Mouse (Mus musculus) brown adipose tissue, adult 24 weeks (tissue): ENCODE measurements around the gene Dnajb1. TPM values are rescaled to one million over a fixed set of nuclear protein-coding genes. Genes with fewer than 3 reads are reported as not detected.
"Not testable (repeated sequence)": the region's sequence is repeated elsewhere in the genome, so short reads cannot be mapped to it uniquely, and the experiment has no call there.

ENCODE experiments used
- H3K27ac ChIP-seq: fragments of 200-500 bp; replicated peaks from 2 replicates; pipeline ENCODE4 v1.5.1; 2012; ENCODE audit warnings: low read depth, mild to moderate bottlenecking, low read length
- H3K4me1 ChIP-seq: fragments of 200-500 bp; 2 replicates; pipeline ENCODE4 v1.6.1; 2012; ENCODE audit warnings: low read length, mixed read lengths; ENCODE audit not compliant: control insufficient read depth, insufficient read depth, insufficient read length
- H3K4me3 ChIP-seq: fragments of 200-500 bp; 2 replicates; pipeline ENCODE4 v1.5.1; 2012; ENCODE audit warnings: low read depth, mild to moderate bottlenecking, low read length, moderate library complexity; ENCODE audit not compliant: insufficient read depth
- polyA plus RNA-seq: library from polyadenylated mRNA; stranded (reverse); fragments of >200 nt; gene quantifications from 2 replicates; pipeline ENCODE4 v1.2.4, GENCODE M21; 2012; ENCODE audit not compliant: missing spikeins, insufficient read depth, insufficient read length

The Dnajb1 gene
- polyA plus RNA-seq = 25.0 and 50.3 TPM in 2 replicates

- Histone ChIP-seq H3K4me3 (peak within 1 kb of the TSS; percentile 79), H3K4me1 (peaks cover 6% of the 10 kb centered on the region; the same call in 1 of the 2 replicates), H3K27ac (peak within 1 kb of the TSS; percentile 91)
Observed at GRCm38 (mm10) chr8:83607661-83608397, at the start of gene Dnajb1, which contains the start of gene Tecr. Dnajb1 (plus strand) TSS chr8:83608193. Tecr (minus strand) TSS chr8:83607971.

- Histone ChIP-seq H3K27ac (no peak overlapping the region), H3K4me3 (no peak overlapping the region), H3K4me1 (peaks cover 3% of the 10 kb centered on the region)
Observed at GRCm38 (mm10) chr8:83562669-83563068, 45.3 kb upstream of the Dnajb1 start.

GRCm38 (mm10) chr8:83563246-83563645 is 44.7 kb upstream of the Dnajb1 start:
- H3K27ac ChIP-seq = no peak overlapping the region
- no peak overlapping the region for H3K4me3 ChIP-seq
- H3K4me1 ChIP-seq = peaks cover 9% of the 10 kb centered on the region

GRCm38 (mm10) chr8:83565731-83566375 is 42.1 kb upstream of the Dnajb1 start:
- Histone ChIP-seq H3K4me1 (peaks cover 17% of the 10 kb centered on the region), H3K27ac (no peak overlapping the region), H3K4me3 (no peak overlapping the region)

GRCm38 (mm10) chr8:83566469-83567395 is 41.3 kb upstream of the Dnajb1 start, which contains the start of gene Ndufb7:
Ndufb7 (plus strand) TSS chr8:83566671.
- H3K4me1 ChIP-seq = peaks cover 17% of the 10 kb centered on the region
- peak within 1 kb of the TSS; percentile 75 for H3K4me3 ChIP-seq
- H3K27ac ChIP-seq = peak within 1 kb of the TSS; percentile 97

- Histone ChIP-seq H3K4me3 (peak overlapping the region; percentile 75), H3K27ac (peak overlapping the region; percentile 97; the same call in 1 of the 2 replicates), H3K4me1 (peaks cover 17% of the 10 kb centered on the region)
Observed at GRCm38 (mm10) chr8:83567668-83568067, 40.3 kb upstream of the Dnajb1 start.

- Histone ChIP-seq H3K27ac (no peak overlapping the region), H3K4me3 (peak overlapping the region; percentile 75)
Observed at GRCm38 (mm10) chr8:83568128-83568527, 39.9 kb upstream of the Dnajb1 start.

GRCm38 (mm10) chr8:83568755-83569154 is 39.2 kb upstream of the Dnajb1 start:
- H3K27ac ChIP-seq = peak overlapping the region; percentile 15; the same call in 1 of the 2 replicates

More at GRCm38 (mm10) chr8:83568128-83568527, 39.9 kb upstream of the Dnajb1 start:
- peaks cover 17% of the 10 kb centered on the region for H3K4me1 ChIP-seq

GRCm38 (mm10) chr8:83569165-83569564 is 38.8 kb upstream of the Dnajb1 start:
- Histone ChIP-seq H3K4me1 (peaks cover 17% of the 10 kb centered on the region), H3K4me3 (no peak overlapping the region), H3K27ac (0 out of 2 replicates have a peak overlapping the region, but pooled peaks have one; percentile 15)

More at GRCm38 (mm10) chr8:83568755-83569154, 39.2 kb upstream of the Dnajb1 start:
- Histone ChIP-seq H3K4me1 (peaks cover 17% of the 10 kb centered on the region), H3K4me3 (no peak overlapping the region)

- H3K27ac ChIP-seq = no peak overlapping the region
- H3K4me3 ChIP-seq = no peak overlapping the region
- H3K4me1 ChIP-seq = peaks cover 25% of the 10 kb centered on the region
Observed at GRCm38 (mm10) chr8:83570272-83571000, 37.6 kb upstream of the Dnajb1 start.

GRCm38 (mm10) chr8:83571001-83571340 is 37.0 kb upstream of the Dnajb1 start:
- H3K4me3 ChIP-seq, H3K27ac ChIP-seq: not testable (repeated sequence)
- peaks cover 29% of the 10 kb centered on the region for H3K4me1 ChIP-seq

GRCm38 (mm10) chr8:83571791-83572190 is 36.2 kb upstream of the Dnajb1 start:
- peaks cover 35% of the 10 kb centered on the region for H3K4me1 ChIP-seq
- H3K4me3 ChIP-seq = no peak overlapping the region
- H3K27ac ChIP-seq = no peak overlapping the region

- no peak overlapping the region for H3K27ac ChIP-seq
- H3K4me3 ChIP-seq = no peak overlapping the region
- peaks cover 39% of the 10 kb centered on the region for H3K4me1 ChIP-seq
Observed at GRCm38 (mm10) chr8:83572246-83572812, 35.7 kb upstream of the Dnajb1 start.
